Mouse (Mus musculus) testis, postnatal 14 days (tissue): Measurements from ENCODE around the gene Ccdc65.

ENCODE experiments used
- DNase-seq: peaks from one replicate; pipeline ENCODE4 v3.0.0; 2021; ENCODE audit warnings: low spot score

Ccdc65 gene

DNA sequence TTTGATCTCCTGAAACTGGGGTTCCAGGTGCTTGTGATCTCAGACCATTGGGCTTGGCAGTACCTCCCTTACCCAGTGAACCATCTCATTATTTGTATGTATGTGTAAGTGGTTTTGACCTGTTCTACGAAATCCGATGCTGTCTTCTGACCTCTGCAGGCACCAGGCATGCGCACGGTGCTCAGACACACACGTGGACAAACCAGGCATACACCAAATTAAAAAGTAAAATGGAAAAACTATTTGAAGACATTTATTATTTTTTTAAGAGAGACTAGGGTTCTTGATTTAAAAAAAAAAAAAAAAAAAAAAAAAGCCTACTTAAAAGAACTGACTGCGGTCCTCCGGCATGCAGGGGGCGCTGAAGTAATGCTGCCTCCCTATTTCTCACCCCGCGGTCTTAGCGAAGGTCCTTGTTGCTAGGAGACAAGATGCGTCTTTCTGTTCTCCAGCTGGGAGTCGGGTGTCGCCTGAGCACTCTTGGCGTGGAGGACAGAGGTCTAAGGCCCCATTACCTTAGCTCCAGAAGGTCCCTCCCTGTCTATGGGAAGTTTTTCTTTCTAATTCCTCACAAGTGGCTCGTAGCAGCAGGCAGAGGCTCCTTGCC, at the start of gene Ccdc65:
Gene Ccdc65, plus strand, starts transcription at position 442 of the 607 bp plus-strand sequence.
- peak; percentile 86 for DNase-seq

DNA sequence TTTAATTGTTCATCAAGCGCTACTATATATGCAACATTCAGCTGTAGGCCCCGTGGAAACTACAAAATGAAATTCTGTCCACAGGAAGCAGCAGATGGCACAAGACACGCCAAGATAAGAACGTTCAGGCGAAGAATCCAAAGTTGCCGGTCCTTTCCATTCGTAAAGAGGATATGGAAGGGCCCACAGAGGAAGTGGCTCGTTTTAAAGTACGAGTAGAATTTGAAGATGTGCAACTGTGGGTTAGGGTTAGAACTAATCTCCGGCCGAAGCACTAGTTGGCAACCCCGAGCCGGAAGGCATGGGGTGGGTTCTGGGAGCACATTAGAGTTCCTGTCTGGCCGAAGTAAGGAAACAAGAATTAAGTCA, 45.8 kb upstream of the Ccdc65 start:
- DNase-seq: no peak

DNA sequence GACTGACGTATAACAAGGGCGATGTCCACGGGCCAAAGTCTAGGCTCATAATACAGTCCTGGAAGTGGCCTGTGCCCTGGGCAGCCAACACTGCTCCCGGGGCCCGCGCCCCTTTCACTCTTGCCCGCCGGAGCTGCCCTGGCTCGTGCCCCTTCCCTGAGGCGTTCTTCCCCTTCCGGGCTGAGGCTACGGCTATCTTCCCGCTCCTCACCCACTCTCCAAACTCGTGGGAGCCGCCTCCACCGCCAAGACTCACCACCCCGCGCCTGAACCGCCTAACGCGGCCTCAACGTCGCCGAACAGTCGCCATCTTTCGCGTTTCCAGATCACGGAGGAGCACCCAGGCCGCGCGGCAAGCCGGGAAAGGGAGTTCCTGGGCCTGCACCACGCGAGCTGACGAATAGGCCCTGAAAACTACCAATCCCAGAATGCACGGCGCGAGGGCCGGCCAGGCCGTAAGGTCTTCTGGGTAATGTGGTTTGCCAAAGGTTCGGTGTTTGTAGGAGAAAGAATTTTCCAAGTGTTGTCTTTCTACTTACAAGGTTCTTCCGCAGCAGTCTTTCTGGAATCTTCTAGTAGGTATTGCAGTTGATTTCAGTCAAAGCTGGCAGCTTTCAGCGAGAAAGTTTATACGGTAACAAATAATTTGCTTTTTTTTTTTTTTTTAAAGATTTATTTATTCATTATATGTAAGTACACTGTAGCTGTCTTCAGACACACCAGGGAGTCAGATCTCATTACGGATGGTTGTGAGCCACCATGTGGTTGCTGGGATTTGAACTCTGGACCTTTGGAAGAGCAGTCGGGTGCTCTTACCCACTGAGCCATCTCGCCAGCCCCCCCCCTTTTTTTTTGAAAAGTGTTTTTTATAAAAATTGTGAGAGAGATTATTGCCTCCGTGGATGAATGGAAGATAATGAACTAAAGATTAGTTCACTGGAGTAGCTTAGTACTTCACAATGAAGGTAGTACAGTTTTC, 45.2 kb upstream of the Ccdc65 start, which contains the start of gene Ddx23:
Gene Ddx23, minus strand, starts transcription at position 328 of the 979 bp plus-strand sequence.
- DNase-seq: peak; percentile 97

DNA sequence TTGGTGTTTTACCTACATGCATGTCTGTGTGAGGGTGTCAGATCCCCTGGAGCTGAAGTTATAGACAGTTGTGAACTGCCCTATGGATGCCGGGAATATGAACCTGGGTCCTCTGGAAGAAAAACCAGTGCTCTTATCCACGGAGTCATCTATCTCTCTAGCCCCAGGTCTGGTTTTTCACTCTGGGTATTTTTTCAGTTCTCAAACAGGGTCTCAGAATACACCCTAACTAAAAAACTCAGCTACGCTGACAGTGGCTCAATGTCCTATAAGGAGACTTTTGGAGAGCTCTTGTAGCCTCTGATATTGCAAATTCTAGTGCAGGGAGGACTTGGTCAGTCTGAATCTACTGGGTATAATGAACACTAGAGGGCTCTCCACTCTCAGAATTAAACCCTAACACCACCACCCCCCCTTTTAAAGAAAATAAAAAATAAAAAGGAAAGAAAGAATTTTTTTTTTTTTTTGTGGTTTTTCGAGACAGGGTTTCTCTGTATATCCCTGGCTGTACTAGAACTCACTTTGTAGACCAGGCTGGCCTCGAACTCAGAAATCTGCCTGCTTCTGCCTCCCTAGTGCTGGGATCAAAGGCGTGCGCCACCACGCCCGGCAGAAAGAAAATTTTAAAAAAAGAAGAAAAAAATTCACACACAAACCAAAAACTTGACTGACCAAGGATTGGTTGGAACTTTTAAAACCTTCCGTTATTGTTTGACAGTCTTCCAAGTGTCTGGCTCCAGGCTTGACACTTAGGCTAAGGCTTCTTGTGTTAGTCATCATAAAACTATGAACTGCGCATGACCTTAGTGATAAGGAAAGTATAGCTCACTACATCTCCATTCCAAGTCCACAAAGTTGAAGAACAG, 43.7 kb upstream of the Ccdc65 start:
- DNase-seq: no peak

DNA sequence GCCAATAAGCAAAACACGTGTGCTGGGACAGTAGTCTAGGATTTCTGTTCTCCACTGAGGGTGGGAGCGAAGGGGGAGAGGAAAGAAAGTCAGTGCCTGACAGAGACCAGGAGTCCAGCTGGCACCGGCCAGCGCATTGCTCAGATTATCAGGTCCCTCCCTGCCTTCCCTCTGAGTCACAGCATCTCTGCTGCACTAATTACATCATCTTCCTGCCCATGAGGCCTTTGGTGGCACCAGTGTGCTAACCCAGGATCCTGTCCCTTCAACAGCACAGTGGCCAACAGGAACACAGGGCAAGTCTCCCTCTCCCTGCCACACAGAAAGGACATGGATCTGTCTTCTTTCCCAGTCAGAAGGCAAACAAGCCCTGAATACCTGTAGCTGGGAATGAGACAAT, 35.4 kb upstream of the Ccdc65 start:
- no peak for DNase-seq

DNA sequence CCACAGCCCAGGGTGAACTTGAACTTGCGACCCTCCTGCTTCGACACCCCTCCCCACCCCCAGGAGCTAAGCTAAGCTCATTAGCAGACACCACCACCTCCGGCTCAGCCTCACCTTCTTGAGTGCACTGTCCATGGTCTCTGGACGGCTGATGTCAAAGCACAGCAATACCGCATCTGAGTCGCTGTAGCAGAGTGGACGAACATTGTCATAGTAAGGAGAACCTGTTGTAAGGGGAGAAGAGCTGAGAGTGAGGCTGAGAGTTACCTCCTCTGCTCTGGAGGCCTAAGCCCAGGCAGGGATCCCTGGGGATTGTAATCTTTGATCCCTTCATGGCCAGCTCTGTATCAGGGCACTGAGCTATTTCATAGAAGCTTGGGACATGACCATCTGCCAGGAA, 34.3 kb upstream of the Ccdc65 start:
- no peak for DNase-seq

DNA sequence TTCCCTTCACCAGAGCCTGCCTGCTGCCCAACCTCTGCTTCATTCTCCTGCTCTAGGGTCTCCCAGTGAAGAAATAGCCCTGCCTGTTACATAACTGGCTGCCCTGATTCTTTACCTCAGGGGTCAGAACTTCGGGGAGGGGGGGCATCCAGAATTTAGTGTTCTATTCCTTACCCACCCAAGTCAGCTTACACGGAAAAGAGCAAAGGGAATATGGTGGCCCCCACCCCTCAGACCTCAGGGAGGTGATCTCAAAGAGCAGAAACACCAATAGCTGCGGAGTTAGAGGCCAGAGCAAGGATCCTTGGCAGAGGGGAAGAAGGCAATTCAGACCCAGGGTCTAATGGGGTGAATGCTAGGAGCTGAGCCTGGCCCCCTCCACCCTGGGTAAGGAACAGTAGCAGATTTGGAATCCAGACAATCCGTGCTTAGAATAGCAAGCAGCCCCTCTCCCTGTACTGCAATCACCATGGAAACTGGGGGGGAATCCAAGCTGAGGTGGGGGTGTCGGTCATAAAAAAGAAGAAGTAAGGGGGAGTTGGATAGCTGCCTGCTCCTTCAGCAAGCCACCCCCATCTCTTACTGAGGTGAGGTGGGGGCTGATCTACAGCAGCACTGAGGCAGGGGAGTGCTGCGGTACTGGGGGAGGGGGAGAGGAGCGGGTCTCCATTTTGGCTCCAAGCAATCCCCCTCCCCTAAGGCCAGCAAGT, 33.6 kb upstream of the Ccdc65 start:
- no peak for DNase-seq

DNA sequence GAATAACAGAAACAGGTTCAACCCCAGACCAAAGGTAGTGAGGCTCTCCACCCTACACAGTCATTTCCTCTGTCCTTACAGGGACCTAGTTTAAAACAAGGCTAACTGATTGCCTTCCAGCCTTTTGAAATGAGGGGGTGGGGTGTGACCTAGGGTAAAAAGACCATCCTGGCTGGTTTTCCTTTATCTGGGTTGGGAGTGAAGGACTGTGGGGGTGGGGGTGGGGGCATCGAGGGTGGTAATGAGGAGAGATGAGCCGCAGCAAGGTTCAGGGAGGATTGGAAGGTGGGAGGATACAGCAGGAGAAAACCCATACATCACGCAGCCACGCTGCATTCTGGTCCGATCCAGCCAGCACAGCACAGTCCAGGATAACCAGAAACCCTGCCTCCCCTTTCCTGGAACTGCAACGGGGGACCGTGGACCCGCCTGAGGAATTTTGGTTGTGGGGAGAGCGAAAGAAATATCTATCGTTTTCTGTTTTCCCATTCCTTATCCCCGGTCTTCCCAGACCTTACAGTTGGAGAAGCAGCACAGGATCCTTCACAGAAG, 32.9 kb upstream of the Ccdc65 start:
- no peak for DNase-seq

DNA sequence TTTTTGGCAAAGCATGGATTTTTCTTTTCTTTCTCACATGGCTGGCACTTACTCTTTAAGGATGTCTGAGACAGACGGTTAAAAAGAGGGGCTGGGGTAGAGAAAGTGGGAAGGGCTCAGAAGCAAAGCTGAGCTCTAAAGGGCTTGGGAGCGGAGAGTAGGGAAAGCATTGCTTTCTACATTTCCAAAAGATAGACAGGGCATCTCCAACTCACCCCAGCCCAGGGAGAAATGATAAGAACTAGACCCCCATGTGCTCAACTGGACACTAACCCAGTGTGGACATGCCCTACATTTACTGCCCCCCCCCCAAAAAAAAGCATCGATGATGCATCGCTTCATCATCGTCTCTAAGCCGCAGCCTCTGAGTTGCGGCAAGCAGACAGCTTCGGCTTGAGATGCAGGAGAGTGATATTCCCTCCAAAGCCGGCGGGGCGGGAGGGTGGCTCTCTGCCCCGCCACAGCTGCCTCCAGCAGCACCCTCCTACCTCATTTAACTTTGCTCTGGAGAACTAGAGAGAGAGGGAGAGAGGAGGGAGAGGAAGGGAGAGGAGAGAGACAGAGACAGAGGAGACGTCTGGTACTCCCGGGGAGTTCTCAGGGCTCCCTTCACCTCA, 32.3 kb upstream of the Ccdc65 start:
- no peak for DNase-seq

DNA sequence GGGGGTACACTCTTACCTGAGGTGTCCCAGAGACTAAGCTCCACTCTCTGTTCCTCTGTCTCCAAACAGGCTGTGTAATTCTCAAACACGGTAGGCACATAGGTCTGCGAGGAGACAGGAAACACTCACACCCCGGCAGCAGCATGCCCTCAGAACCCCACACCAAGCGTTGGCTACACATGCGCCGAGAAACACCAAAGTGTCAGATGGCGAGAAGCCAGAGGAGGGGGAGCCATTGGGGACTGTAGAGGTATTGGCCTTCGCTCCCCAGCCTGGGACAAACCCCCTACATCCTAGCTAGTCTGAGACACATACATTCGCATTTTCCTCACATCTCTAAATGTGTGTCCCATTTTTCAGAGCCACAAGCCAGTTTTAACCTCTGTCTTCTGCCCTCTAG, 31.5 kb upstream of the Ccdc65 start:
- no peak for DNase-seq

DNA sequence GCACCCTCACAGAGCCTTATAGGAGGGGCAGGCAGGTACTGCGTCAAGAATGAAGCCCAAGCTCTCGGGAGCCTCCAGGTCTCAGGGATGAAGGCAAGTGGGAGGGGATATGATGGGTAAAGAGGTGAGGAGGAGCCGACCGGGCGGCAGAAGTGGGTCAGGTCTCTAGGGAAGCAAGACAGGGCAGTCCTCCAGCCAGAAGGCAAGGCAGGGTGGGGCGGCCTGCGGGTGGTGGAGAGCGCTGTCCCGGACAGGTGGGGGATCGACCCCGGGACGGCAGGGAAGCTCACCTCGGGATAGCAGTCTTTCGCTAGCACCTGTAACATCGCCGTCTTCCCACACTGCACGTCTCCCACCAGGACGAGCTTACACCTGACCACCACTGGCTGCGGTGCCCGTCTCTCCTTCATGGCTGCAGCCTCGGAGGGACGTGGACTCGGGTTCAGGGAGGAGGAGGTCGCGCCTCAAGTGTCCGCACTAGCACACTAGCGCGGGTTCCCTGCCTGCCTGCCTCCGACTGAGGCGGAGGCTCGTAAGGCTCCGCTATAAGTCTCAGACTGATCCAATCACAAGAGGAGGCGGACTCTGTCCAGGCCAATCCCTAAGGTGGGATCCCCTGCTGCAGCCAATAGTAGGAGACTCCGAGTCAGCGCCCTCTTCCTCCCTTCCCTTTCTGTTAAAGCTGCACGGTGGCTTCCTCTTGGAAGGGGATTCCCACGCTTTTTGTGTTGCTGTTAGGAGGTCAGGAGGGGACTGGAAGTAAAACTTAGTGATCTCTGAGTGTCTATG, 30.9 kb upstream of the Ccdc65 start, which contains the start of gene Rnd1:
Gene Rnd1, minus strand, starts transcription at position 522 of the 789 bp plus-strand sequence.
- DNase-seq: peak; percentile 81

DNA sequence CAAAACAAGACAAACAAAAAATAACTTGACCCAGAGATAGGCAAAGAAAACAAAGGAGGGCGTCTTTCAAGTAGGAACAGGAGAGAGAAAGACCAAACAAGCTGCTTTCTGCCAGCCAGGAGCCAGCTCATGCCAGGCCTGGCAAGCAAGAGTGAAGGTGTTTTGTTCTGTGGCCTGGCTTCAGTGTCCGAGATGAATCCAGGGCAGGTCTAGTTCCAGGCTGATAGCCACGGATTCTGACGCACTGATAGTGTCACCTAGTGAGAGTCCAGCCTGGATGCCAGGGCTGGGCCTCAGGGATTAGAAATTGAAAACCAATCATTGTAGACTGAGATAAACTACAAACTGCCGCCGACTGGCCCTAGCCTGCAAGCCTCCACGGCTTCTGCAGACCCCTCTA, 30.0 kb upstream of the Ccdc65 start:
- DNase-seq: no peak

DNA sequence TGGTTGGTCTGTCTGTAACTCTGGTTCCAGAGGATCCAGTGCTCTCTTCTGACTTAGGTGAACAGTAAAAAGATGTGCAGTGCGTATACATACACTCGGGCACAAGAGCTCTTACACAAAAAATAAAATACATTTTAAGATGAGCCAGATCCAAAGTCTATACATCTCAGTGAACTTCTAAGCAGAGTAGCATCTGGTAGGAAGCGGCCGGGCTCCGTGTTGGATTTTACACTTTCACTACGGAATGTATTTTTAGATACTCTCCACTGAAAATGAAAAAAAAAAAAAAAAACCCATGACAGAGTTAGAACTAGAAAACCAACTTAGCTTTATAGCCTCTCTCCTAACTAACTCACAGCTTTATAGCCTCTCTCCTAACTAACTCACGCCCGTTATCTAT, 27.3 kb upstream of the Ccdc65 start:
- DNase-seq: no peak

DNA sequence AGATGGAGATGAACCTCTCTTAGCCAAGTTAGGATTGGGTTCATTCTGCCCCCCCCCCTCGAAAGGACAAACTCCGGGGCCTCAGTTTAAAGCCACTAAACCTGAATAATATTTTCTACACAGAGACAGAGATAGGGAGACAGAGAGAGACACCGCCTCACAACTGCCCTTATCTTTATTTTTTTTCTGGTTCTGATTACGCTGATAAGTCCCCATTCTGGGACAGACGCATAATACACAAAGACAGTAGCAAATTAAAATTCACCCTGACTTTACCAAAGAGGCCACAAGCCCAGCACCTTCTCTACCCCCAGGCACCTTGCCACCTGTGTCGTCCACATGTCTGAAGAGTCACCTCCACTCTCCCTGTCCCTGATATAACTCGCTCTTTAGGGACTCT, 26.4 kb upstream of the Ccdc65 start:
- no peak for DNase-seq

DNA sequence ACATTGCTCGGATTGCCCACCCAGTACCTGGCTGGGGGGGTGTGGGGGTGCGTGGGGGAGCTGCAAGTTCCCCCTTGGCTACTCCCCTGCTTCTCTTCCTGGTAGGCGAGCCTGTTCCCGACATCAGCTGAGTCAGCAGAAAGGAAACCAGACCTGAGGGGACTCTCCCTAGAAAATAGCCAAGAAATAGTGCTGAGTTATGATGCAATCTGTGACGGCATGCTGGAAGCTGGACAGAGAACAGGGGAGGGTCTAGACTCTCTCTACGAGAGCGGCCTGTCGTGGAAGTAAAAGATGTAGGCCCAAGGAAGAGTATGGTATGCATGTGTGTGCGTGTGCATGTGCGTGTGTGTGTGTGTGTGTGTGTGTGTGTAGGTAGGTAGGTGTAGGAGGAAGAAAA, 24.8 kb upstream of the Ccdc65 start:
- DNase-seq: no peak

DNA sequence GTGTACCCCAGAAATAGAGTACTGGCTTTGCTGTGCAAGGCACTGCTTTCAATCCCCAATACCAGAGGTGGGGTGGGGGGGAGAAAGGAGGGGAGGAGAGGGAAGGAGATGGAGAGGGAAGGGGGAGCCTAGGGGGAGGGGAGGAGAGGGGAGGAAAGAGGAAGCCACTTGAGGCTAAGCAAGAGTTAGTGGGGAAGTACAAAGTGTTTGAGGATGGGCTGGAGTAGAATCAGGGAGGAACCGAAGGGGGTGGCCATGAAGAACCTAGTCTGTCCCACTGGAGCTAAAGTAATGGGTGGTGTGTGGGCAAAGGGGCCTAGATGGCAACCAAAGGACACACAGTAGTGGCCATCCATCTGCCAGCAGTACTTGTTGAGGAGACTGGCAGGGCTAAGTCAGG, 24.3 kb upstream of the Ccdc65 start:
- DNase-seq: no peak

DNA sequence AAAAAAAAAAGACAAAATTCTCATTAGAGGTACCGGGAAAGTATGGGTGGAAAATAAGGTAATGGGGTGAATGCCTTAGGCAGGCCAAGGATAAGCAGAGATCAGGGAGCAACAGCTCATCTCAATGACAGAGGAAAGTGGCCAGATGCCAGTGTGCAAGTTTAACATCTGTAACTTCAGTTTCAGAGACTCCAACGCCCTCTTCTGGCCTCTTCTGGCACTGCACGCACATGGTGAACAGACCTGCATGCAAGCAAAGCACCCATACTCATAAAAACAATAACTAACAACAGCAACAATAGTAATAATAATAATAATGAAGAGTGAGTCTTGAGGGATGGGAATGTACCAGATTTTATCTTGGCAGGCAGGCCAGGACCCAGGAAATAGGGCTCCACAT, 22.1 kb upstream of the Ccdc65 start:
- peak; percentile 52 for DNase-seq

DNA sequence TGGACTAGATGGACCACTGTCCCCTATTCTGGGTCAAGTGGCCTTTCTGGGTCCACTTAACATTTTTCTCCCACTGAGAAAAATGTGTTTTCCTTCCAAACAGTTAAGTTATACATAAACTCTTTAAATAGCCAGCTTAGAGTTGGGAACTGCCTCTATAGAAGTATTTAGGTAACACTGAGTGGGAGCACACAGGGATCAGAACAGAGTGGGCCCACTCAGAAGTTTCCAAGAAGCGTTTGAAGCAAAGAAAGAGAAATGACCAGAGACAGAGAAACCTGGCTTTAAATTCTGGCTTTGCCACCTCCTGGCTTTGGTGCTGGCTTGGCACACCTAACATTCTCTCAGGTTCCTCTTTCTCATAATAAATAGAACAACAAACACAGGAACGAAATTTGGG, 18.3 kb upstream of the Ccdc65 start:
- DNase-seq: no peak

DNA sequence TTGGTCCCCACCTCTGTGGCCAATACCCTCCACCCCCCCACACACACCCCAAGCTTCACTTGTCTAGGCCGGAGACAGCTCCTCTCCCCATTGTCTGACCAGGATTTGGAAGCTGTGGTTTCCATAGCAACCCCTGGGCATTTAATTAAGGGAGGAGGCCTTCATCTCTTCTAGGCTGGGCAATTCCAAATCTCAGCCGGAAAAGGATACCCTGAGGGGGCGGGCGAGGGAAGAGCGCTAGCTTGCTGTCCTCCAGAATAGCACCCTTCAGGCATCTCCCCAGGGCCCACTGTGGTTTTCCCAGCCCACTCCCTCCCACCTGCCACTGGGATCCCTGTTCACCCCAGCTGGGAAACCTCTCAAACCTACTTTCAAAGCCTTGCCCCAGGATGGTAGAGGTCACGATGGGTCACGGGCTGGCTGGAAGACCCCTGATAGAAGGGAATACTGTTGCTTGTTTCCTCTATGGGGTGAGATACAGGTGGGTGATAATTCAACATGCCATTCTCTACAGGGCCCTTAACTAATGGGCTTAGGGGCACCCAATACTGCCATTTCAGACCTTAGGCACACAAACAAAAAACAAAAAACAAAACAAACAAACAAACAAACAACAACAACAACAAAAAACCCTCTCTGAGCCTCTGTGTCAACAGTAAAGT, 16.4 kb upstream of the Ccdc65 start:
- no peak for DNase-seq
